Mouse (Mus musculus): ENCODE measurements around the gene Grap.
A peak's percentile ranks its signal among the peaks of the same experiment; 100 is the strongest.

Grap gene

GRCm38 (mm10) chr11:61659011-61659858 lies 6.2 kb downstream of the Grap start:
- DNase-seq, result peak; percentile 29

- DNase-seq, result no peak
Measured at GRCm38 (mm10) chr11:61660001-61660400, 6.9 kb downstream of the Grap start.

- no peak for DNase-seq
Measured at GRCm38 (mm10) chr11:61660806-61661392, 7.8 kb downstream of the Grap start.

GRCm38 (mm10) chr11:61662189-61662588 lies 9.1 kb downstream of the Grap start:
- DNase-seq, result no peak

GRCm38 (mm10) chr11:61665401-61665800 lies 12.3 kb downstream of the Grap start:
- no peak for DNase-seq

GRCm38 (mm10) chr11:61665991-61666799 lies 13.1 kb downstream of the Grap start:
- no peak for DNase-seq

GRCm38 (mm10) chr11:61667248-61667647 lies 14.2 kb downstream of the Grap start:
- DNase-seq, result no peak

GRCm38 (mm10) chr11:61667782-61668181 lies 14.7 kb downstream of the Grap start:
- no peak for DNase-seq

GRCm38 (mm10) chr11:61669492-61670490 lies 16.7 kb downstream of the Grap start:
- no peak for DNase-seq

GRCm38 (mm10) chr11:61671781-61672383 lies 18.8 kb downstream of the Grap start:
- DNase-seq, result no peak

GRCm38 (mm10) chr11:61673686-61674085 lies 20.6 kb downstream of the Grap start:
- DNase-seq, result peak; percentile 42

- no peak for DNase-seq
Measured at GRCm38 (mm10) chr11:61674151-61674838, 21.2 kb downstream of the Grap start.

- no peak for DNase-seq
Measured at GRCm38 (mm10) chr11:61674839-61675159, 21.7 kb downstream of the Grap start.

- no peak for DNase-seq
Measured at GRCm38 (mm10) chr11:61675332-61675731, 22.3 kb downstream of the Grap start.

GRCm38 (mm10) chr11:61676216-61676854 lies 23.3 kb downstream of the Grap start:
- no peak for DNase-seq

- DNase-seq, result no peak
Measured at GRCm38 (mm10) chr11:61677709-61678108, 24.6 kb downstream of the Grap start.

- DNase-seq, result no peak
Measured at GRCm38 (mm10) chr11:61679091-61679866, 26.2 kb downstream of the Grap start.

- DNase-seq, result peak; percentile 78
Measured at GRCm38 (mm10) chr11:61683907-61684731, 31.1 kb downstream of the Grap start, which contains the start of gene Fam83g. Gene Fam83g (plus strand): TSS chr11:61684091.
